Mouse (Mus musculus): Measurements from ENCODE around the gene Nop53.

Nop53 gene

DNA sequence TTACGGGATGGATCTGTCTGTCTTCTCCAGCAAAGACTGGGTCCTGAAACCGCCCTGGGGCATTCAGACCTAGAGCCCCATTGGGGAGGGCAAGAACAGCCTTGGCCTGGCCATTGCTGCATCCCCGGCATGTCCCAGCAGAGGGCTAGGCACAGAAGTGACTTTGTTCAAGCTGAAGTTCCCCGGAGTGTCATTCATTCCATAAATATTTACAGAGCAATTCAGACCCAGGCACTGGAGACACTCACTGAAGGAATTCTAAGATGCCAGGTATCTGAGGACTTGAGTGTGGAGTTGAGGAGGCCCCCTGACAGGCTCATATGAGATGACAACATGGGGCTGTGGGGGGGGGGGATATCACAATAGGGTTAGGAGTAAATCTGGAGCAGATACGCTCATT, 10.3 kb upstream of the Nop53 start:
- no peak for DNase-seq (ENCODE audit: low spot score)

DNA sequence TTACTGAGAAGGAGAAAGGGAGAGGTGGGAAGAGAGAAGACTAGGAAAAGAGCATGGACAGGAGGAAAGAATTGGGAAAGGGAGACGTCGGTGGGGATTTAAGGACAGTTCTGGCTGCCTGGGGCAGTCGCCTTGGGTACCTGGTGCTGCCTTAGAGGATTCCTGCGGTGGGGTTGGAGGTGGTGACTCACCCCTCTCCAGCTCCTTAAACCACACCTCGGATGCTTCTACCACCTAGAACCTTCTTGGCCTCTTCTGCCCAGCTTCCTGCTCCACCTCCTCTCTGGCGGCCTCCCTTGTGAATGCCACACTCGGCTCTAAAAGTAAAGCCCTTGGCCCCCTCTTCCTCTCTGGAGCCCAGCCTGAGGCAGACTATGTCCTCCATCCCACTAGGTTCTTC, 9.6 kb upstream of the Nop53 start:
- no peak for DNase-seq (ENCODE audit: low spot score)

DNA sequence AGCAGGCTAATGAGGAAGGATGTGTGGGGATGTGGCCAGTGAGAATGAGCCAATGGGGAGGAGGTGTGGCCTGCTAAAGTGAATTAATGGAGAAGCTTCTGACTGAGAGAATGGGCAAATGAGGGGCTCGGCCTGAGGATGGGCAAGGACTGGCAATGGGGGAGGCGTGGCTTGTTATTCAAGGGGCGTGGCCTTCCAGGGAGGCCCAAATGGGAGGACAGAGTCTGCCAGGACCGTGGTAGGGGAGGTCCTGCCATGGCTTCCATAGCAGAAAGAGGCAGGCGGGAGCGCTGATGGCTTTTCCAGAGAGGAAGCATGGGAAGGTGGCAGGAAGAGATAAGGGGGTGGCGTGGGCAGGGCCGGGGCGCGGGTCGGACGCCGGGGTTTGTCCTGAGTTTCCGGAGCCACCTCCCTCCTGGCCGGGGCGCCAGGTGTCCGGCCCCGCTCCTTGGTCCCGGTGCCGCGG, 9.1 kb upstream of the Nop53 start:
- DNase-seq (ENCODE audit: low spot score) = peak; percentile 31

DNA sequence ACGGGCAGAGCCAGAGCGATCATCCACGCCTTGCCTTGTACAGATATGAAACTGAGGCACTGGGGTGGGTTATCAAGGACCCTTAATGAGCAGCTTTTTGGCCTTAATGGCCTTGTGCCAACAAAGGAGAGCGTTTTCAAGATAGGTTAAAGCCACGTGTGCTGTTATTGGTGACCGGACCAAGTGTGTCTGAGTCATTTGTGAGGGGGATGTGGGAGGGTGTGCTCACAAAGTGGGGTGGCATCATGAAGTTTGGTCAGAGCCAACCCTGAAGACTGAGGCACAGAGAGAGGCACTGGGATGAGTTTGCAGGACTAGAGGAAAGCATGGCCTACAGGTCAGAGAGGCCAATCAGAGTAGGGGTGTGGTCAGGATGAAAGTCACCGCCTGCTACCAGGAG, 8.6 kb upstream of the Nop53 start:
- DNase-seq (ENCODE audit: low spot score) = peak; percentile 40

DNA sequence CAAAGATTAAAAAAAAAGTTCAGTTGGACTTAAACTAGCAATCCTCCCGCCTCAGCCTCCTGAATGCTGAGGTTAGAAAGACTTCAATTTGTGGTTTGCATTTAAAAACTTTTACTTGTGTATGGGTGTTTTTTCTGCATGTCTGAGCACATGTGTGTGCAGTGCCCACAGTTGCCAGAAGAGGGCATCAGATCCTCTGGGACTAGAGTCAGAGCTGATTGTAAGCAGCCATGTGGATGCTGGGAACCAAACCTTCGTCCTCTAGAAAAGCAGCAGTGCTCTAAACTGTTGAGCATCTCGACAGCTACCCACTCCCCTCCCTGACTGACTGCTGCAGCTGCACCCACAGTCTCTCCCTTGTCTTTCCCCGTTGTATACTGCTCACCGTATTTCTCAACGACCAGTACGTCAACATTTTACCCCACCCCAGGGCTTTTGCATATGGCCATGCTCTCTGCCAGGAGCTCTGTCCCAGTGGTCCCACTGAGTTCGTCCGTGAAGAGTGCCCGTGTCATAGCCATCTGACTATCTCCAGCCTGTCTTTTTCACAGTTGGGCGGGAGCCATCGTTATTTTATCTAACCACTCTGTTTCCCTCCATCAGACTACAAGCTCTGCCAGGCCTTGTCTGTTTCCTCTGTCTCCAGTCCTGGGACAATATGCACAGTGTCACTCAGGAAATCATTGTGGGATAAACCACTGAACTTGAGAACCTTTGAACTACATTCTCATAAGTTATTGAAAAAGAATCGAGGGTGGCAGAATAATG, 7.6 kb upstream of the Nop53 start:
- peak; percentile 57 for DNase-seq (ENCODE audit: low spot score)

DNA sequence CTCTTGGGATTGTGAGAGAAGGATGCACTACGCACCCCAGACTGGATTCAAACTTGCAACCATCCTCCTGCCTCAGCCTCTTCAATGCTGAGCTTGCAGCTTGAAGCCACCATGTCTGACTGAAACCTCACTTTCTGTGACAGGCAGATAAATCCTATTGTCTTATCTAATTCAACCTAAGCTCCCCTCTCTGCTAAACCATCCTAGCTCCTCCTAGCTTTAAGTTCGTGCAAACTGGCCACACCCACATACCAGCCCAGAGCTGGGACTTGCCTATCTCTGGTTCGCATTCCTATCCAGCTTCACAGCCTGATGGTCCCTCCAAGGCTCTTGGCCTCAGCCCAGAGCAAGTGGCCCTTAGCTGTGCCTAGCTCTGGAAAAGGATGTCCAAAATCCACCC, 6.5 kb upstream of the Nop53 start:
- peak; percentile 54 for DNase-seq (ENCODE audit: low spot score)

DNA sequence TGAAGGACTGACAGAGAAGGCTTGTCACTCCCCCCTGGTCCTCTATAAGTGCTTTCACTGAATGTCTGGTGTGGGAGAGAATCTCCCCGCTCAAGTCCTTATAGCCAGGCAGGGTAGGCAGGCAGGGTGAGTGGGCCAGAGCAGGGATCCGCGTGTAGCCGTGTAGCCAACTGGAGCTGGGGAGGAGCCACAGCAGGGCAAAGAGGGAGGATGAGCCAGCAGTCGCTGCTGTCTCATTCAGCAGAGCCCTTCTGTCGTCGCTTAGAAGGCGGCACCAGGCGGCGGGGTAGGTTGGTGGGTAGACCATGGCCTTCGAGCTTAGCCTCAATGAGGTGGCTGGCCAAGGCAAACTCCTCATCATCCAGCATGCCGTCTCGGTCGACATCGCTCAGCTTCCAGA, 4.1 kb upstream of the Nop53 start:
- no peak for DNase-seq (ENCODE audit: low spot score)

DNA sequence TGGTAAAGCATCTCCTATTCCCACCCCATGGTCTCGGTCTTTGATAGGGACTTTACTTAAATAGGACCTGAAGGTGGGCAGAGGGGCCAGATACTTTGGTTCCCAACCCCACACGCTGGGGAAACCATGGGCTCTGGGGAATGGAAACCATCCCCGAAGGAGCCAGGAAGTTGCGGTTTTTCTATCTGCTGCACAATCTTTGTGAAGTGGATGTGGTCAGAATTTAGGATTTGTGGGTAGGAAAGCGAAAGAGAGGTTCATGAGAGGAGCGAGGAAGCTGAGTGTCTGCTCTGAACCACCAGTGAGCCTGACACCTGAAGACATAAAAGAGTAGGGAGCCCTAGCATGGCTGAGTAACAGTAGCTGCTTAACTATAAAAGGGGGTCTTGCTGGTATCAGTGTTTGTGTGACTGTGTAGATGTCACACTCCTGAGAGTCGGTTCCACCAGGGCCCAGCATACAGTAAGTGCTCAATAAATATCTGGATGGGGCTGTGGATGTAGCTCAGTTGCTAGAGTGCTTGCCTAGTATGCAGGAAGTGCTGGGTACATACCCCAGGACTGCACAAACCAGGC, 3.4 kb upstream of the Nop53 start:
- DNase-seq (ENCODE audit: low spot score) = no peak

DNA sequence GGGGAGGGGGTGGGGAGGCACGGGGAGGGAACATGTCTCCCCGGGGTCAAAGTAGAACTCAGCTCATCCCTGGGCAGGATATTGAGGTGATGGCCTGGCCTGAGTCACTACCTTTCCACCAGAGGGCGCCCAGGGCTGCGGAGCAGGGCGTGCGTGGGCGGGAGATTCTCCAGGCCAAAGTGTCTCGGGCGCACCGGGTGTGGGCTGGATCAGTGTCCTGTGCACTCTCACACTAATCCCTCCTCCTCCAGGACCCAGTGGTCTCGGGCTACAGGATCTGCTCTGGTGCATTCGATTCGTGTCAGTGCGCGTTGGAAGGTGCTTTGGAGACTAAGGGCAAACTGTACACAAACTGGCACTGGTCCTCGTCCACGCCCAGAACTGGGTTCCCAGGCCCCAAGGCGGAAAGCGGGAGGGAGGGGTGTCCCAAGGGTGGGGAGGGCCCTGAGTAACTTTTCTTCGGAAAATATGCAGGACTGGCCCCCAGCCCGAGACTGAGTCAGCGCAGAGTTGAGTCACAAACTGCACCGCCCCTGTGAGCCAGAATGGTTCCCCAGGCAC, 2.6 kb upstream of the Nop53 start:
- peak; percentile 82 for DNase-seq (ENCODE audit: low spot score)

DNA sequence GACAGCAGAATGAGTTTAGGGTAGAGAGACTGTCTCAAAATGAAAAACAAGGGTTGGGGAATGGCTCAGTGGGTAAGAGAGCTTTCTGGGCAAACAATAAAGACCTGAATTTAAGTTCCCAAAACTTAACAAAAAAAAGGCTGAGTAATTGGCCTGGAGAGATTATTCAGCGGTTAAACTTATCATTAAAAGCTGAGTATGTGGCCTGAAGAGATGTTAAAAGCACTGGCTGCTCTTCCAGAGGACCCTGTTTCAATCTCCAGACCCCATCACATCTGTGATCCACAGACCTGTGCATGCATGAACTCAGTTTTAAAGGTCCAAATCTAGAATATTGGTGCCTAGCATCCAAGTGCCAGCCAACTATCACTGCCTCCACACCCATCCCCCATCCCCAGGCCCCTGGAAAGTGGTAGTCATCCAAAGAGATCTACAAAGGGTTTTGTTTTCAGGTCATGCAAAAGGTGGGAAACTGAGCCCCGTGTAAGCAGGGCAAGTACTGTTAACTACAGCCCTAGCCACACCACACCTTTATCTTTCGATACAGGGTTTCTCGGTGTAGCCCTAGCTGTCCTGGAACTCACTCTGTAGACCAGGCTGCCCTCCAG, 1.9 kb upstream of the Nop53 start:
- no peak for DNase-seq (ENCODE audit: low spot score)

DNA sequence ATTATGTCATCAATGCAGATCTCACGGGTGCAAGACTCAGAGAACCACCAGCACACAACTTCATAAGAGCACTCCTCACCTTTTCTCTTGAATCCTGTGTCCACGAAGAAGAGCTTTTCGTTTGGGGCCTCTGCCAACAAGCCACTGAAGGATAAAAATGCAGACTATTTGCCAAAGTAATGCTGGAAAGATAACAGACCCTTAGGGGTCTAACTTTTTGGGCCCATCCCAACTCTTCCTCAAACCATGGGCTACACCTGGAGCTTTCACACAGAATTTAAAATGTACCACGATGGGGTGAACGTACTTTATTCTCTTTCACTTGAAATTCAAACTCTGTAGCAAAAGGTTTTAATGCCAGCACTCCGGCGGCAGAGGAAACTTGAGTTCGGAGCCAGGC, 663 bp downstream of the Nop53 start:
- DNase-seq (ENCODE audit: low spot score) = no peak

DNA sequence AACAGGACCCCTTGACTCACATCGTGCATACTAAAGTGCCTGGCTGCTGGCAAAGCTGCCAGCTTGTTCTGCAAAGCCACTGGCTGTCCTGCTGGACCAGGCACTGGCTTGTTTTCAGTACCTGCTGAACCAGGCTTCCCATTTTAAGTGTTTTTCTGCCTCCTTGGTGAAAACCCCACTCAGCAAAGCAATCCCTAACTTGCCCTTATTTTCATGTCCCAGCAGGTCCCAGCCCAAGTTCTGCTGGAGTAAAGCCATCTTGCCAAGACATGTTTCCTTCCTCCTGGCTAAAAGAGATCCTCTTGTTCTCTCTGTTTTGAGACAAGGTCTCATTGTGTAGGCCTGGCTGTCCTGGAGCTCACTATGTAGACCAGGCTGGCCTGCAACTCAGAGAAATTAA, 1.6 kb downstream of the Nop53 start:
- DNase-seq (ENCODE audit: low spot score) = no peak

DNA sequence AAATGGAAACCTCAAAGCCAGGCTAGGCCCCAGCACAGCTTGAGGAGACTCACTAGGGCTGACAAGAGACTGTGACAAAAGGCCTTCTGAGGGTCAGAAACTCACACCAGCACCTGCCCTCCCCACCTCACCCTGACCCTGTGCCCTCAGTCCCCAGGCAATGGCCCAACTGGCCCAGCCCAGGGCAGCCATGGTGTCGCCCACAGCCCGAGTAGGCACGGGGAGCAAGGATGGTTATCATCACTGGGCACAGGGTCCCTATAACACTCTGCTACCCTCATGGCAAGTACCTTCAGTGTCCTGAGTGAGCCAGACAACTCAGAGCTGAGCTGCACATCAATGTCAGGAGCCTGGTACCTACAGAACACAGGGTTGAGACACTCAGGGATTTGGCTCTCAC, 7.3 kb downstream of the Nop53 start:
- no peak for DNase-seq (ENCODE audit: low spot score)

DNA sequence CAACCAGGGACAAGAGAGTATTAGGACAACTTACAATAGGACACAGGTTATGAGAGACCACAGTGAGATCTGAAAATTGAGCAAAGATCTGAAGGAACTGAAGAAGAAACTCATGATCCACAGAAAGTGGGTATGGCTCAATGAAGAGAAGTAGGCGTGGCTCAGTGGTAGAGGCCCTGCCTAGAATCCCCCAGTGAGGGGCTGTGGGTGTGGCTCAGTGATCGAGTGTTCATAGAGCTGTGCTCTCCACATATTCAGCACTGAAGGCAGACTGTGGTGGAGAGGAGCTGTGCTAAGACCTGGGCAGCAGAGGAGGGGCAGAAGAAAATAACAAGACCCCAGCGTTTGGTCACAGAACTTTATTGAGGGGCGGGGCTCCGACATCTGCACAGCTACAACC, 8.4 kb downstream of the Nop53 start:
- DNase-seq (ENCODE audit: low spot score) = no peak

DNA sequence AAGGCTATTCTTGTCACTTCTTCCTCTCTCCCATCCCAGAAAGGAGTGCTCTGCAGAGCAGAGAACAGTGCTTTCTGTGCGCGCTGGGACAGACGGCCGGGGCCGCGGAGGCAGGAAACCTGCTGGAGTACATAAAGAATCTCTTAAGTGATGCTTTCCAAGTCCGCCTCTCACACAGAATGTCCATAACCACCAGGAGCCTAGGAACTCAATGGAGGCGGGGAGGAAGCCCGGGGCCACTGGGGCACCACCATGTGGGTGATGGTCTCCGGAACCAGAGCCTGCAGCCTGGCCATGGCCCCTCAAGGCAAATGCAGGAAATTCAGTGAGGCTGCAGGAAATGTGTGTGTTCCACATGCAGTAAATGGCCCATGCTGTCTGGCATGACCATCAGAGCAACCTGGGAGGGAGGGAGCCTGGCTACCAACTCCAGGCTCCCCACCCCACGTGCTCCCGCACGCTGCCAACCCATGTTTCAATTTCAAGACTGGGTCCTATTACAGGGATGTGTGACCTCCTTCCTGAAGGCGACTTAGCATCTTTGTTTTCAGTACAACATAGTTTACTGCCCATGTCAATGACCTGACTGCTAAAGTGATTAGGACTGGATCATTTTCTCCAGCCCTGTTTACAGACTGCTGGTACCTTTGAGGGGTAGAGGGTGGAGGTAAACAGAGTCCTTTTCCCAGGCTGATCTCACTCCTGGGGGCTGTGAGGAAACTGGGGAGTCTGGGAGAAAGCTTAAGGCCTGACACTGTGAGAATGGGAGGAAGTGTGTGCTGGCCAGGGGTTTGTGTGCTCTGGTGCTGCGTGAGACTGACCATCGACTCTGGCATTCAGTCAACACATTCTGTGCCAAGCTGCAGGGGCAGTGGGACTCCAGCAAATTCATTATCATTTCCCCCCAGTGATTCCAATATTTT, 12.2 kb downstream of the Nop53 start:
- DNase-seq (ENCODE audit: low spot score) = no peak

DNA sequence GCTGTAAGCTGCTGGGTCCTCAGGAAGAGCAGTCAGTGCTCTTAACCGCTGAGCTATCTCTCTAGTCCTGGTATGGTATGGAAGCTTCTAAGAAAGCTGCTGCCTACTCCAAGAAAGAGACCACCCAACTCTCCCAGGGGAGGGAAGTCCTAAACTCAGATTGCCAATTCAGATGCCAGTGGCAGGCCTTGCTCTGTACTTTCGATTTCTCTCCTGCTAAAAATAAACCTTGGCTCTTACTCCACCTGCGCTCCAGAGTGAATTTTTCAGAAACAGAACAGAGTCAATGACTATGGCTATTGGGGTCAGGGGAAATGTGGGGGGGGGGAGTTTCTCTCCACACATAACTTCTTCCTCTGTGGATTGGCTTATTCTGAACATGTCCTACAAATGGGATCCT, 14.2 kb downstream of the Nop53 start:
- DNase-seq (ENCODE audit: low spot score) = no peak

DNA sequence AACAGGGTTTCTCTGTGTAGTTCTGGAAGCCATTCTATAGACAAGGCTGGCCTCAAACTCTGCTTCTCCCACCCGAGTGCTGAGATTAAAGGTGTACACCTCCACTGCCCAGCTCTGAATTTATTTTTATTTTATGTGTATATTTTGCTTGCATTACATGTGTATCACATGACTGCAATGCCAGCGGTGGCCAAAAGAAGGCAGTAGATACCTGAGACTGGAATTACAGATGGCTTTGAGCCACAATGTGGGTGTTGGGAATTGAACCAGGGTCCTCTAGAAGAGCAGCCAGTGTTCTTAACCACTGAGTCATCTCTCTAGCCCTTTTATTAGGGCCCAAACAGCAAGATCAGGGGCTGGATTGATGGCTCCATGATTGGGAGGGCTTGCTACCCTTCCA, 15.3 kb downstream of the Nop53 start:
- DNase-seq (ENCODE audit: low spot score) = no peak

DNA sequence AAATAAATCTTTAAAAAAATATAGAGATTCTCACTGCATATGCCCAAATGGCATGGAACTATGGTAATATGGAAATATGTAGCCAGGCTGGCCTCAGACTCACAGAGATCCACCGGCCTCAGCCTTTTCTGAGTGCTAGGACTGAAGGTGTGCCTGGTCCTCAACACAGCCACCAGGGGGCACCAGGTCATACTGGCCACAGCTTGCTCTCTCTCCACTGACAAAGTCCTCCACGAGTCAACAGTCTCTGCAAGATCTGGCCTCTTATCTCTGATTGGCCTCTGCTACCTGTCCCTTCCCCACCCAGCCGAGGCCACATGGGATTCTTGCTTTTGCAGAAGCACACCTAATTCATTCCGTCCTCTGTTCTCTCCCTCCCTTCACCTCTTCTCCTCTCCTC, 16.0 kb downstream of the Nop53 start:
- peak; percentile 49 for DNase-seq (ENCODE audit: low spot score)

DNA sequence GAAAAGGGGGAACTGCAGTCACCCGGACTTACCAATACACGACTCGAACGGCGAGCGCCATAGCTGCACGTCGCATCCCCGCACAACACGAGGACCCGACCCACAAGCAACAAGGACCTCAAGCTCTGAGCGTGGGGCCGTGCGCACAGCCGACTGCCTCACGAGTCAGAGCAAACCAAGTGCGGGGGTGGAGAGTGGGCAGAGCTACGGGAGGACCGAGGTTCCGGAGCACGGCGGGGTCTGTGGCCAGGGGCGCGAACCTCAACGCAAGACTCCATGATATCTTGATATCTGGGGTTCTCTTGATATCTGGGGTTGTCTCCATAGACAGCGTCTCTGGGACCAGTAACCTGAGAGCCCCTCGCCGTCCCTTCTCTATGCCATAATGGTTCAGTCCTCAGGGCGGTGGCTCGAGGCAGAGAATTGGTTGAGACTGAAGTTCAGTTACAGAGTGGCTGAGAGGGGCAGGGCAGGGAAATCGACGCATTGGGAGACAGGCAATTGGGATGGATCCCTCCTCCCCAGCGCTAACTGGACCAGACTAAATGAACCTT, 23.6 kb downstream of the Nop53 start, which contains the start of gene Selenow:
Gene Selenow, minus strand, starts transcription at position 183 of the 554 bp plus-strand sequence.
- DNase-seq (ENCODE audit: low spot score) = peak; percentile 85

DNA sequence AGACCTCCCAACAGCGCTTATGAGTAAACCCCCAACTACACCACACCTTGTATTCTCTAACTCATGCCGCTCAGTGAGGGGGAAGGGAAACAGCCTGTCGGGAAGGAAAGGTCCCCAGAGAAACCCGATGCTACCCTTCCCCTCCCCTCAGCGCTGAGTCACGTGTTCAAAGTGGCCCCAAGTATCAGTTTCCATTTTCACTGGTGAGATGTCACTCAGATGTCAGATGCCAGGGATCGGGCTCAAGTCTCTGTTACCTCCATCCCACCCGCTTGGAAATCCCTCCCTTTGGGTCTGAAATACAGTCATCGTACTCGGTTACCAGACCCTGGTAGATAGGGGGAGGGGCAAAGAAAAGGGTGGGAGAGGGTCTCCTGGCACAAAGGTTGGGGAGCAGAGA, 24.1 kb downstream of the Nop53 start:
- DNase-seq (ENCODE audit: low spot score) = peak; percentile 32

DNA sequence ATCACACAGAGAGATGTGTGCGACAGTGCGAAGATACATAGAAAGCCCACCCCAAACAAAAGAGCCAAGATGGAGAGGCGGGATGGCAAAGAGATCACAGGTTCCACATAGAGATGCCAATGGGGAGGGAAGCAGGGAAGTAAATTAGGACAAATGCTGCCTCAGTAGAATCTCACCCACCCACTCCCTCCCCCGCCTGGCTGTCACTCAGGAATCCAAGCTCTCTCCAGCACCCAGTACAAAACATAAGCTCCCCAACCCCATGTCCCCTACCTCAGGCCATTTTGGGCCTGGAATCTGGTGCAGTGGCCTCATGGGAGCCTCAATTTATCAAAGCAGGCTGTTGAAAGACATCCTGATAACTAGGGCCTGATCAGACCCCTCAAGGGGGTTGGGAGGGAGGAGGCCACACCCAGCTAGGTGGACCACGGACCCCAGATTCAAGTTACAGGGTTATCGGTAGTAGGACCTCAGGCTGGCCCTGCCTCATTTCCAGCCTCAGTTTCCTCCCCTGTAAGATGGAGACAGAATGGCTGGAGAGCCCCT, 25.2 kb downstream of the Nop53 start:
- no peak for DNase-seq (ENCODE audit: low spot score)

All from spleen, adult 12 weeks (tissue).